Mouse (Mus musculus): Measurements from ENCODE around the gene Hcfc1r1. TPM values are rescaled to one million over a fixed set of nuclear protein-coding genes. Genes with fewer than 3 reads are reported as not detected.

The Hcfc1r1 gene
- polyA plus RNA-seq, 1 experiment, result 378 TPM

GRCm38 (mm10) chr17:23719455-23719854 is 46.1 kb downstream of the Hcfc1r1 start:
- Histone ChIP-seq H3K27me3 (replicated peaks; ENCODE audit: control insufficient read depth, insufficient read depth, low read length) (no peaks in the 10 kb centered on the region), H3K4me1 (ENCODE audit: control insufficient read depth, insufficient read depth, low read length) (no peaks in the 10 kb centered on the region; the same call in 1 of the 2 replicates), H3K36me3 (ENCODE audit: control insufficient read depth, insufficient read depth, low read length) (no peaks in the 10 kb centered on the region), H3K27ac (ENCODE audit: insufficient read depth, low read depth, low read length) (no peak overlapping the region), H3K4me3 (ENCODE audit: insufficient read depth, low read depth, low read length) (no peak overlapping the region)
- WGBS, result 39% methylated on average over 1 of the region's 1 CpGs
- DNase-seq, result no peak
- TF ChIP-seq CTCF (conservative IDR thresholded peaks at IDR 0.05; ENCODE audit: insufficient read depth, insufficient read length, low read depth, low read length) (no peak), POLR2A (IDR thresholded peaks at IDR 0.05; ENCODE audit: low read depth, low read length) (no peak)

GRCm38 (mm10) chr17:23721886-23722285 is 48.5 kb downstream of the Hcfc1r1 start:
- Histone ChIP-seq H3K36me3 (ENCODE audit: control insufficient read depth, insufficient read depth, low read length) (no peaks in the 10 kb centered on the region), H3K27ac (ENCODE audit: insufficient read depth, low read depth, low read length) (no peak overlapping the region), H3K27me3 (replicated peaks; ENCODE audit: control insufficient read depth, insufficient read depth, low read length) (no peaks in the 10 kb centered on the region), H3K4me3 (ENCODE audit: insufficient read depth, low read depth, low read length) (no peak overlapping the region), H3K4me1 (ENCODE audit: control insufficient read depth, insufficient read depth, low read length) (no peaks in the 10 kb centered on the region; the same call in 1 of the 2 replicates)
- WGBS, result 76% methylated on average over 2 of the region's 2 CpGs
- TF ChIP-seq POLR2A (IDR thresholded peaks at IDR 0.05; ENCODE audit: low read depth, low read length) (no peak), CTCF (conservative IDR thresholded peaks at IDR 0.05; ENCODE audit: insufficient read depth, insufficient read length, low read depth, low read length) (no peak)
- no peak for DNase-seq

DNA sequence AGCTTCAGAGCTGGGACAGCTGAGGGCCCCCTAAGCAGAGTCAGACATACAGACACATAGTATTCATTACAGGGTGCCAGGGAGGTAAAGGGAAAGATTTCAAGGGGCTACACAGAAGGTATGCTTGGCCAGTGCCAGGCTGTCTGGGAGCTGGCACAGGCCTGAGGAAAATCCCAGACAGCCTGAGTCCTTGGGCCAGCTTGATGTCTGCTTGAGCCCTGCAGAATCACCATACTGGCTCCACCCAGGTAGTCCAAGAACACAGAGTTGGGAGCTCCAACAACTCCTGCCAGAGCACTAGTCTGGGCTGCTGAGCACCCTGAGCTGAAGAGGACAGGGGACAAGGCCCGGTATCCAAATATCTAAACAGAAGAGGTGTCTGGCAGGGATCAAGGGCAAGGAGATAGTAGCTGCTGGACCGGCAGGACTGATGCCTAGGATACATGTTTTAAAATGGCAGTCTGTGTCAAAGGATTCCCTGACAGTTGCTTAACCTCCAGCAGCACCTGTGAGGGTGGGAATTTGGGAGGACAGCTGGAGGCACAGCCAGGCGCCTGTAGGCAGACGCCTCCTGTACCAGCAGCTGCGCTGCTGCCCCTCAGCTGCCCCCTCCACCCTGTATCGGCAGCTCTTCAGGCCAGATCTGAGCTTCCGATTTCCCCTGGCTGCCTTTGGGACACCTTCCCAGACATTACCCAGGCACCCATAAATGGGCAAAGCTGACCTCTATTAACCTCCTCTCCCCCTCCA is 49.2 kb downstream of the Hcfc1r1 start, which contains the start of gene 1520401A03Rik:
Gene 1520401A03Rik (minus strand): TSS at position 408 of the 750 bp plus-strand sequence.
- Histone ChIP-seq H3K4me1 (ENCODE audit: control insufficient read depth, insufficient read depth, low read length) (no peaks in the 10 kb centered on the region; the same call in 1 of the 2 replicates), H3K27ac (ENCODE audit: insufficient read depth, low read depth, low read length) (no peak within 1 kb of the TSS), H3K27me3 (replicated peaks; ENCODE audit: control insufficient read depth, insufficient read depth, low read length) (no peaks in the 10 kb centered on the region), H3K36me3 (ENCODE audit: control insufficient read depth, insufficient read depth, low read length) (no peaks in the 10 kb centered on the region), H3K4me3 (ENCODE audit: insufficient read depth, low read depth, low read length) (no peak within 1 kb of the TSS)
- TF ChIP-seq CTCF (conservative IDR thresholded peaks at IDR 0.05; ENCODE audit: insufficient read depth, insufficient read length, low read depth, low read length), result no peak
- no peak for TF ChIP-seq POLR2A (IDR thresholded peaks at IDR 0.05; ENCODE audit: low read depth, low read length)
- 88% methylated on average over 7 of the region's 7 CpGs for WGBS
- no peak for DNase-seq

Other genes starting within 250 kb of the Hcfc1r1 start
- gene Vmn2r117, start 193.9 kb upstream of the Hcfc1r1 start, polyA plus RNA-seq (2012; rRNA removed), result not detected in 2 replicates
- gene Zfp213, start 109.4 kb upstream of the Hcfc1r1 start, polyA plus RNA-seq (2012; rRNA removed), result 12.0 and 14.9 TPM in 2 replicates
- 7.9 and 9.8 TPM in 2 replicates for gene Zfp13, start 74.1 kb upstream of the Hcfc1r1 start, polyA plus RNA-seq (2012; rRNA removed)
- 0.11 TPM in 1 of 2 replicates, not detected in the other for gene Zscan10, start 72.7 kb upstream of the Hcfc1r1 start, polyA plus RNA-seq (2012; rRNA removed)
- 0.18 and 0.38 TPM in 2 replicates for gene Mmp25, start 28.3 kb upstream of the Hcfc1r1 start, polyA plus RNA-seq (2012; rRNA removed)
- gene Bicdl2, start 13.1 kb upstream of the Hcfc1r1 start, polyA plus RNA-seq (2012; rRNA removed), result 1.7 TPM in 2 replicates
- 14.2 and 15.7 TPM in 2 replicates for gene Thoc6, start 286 bp downstream of the Hcfc1r1 start, polyA plus RNA-seq (2012; rRNA removed)
- gene Tnfrsf12a, start 3.9 kb downstream of the Hcfc1r1 start, polyA plus RNA-seq (2012; rRNA removed), result 10.0 and 14.4 TPM in 2 replicates
- 2.5 and 2.6 TPM in 2 replicates for gene Cldn6, start 5.7 kb downstream of the Hcfc1r1 start, polyA plus RNA-seq (2012; rRNA removed)
- gene Cldn9, start 10.4 kb downstream of the Hcfc1r1 start, polyA plus RNA-seq (2012; rRNA removed), result 0.14 and 0.45 TPM in 2 replicates
- gene 1520401A03Rik, start 49.2 kb downstream of the Hcfc1r1 start, polyA plus RNA-seq (2012; rRNA removed), result 0.05 TPM in 1 of 2 replicates, not detected in the other
- 4.1 and 5.2 TPM in 2 replicates for gene Pkmyt1, start 52.7 kb downstream of the Hcfc1r1 start, polyA plus RNA-seq (2012; rRNA removed)
- 9.7 and 10.8 TPM in 2 replicates for gene Paqr4, start 67.3 kb downstream of the Hcfc1r1 start, polyA plus RNA-seq (2012; rRNA removed)
- gene Kremen2, start 72.2 kb downstream of the Hcfc1r1 start, polyA plus RNA-seq (2012; rRNA removed), result 0.17 and 0.27 TPM in 2 replicates
- 41.7 and 45.2 TPM in 2 replicates for gene Flywch1, start 98.0 kb downstream of the Hcfc1r1 start, polyA plus RNA-seq (2012; rRNA removed)
- gene Flywch2, start 112.5 kb downstream of the Hcfc1r1 start, polyA plus RNA-seq (2012; rRNA removed), result 9.3 and 12.2 TPM in 2 replicates
- 394 and 443 TPM in 2 replicates for gene Srrm2, start 116.9 kb downstream of the Hcfc1r1 start, polyA plus RNA-seq (2012; rRNA removed)
- 687 and 762 TPM in 2 replicates for gene Elob, start 155.5 kb downstream of the Hcfc1r1 start, polyA plus RNA-seq (2012; rRNA removed)
- gene Prss33, start 162.5 kb downstream of the Hcfc1r1 start, polyA plus RNA-seq (2012; rRNA removed), result not detected in 2 replicates
- not detected in 2 replicates for gene Prss32, start 170.3 kb downstream of the Hcfc1r1 start, polyA plus RNA-seq (2012; rRNA removed)
- gene Prss41, start 170.6 kb downstream of the Hcfc1r1 start, polyA plus RNA-seq (2012; rRNA removed), result 0.08 and 0.16 TPM in 2 replicates
- 0.14 TPM in 2 replicates for gene Prss21, start 194.5 kb downstream of the Hcfc1r1 start, polyA plus RNA-seq (2012; rRNA removed)
- not detected in 2 replicates for gene Dcpp1, start 207.3 kb downstream of the Hcfc1r1 start, polyA plus RNA-seq (2012; rRNA removed)
- not detected in 2 replicates for gene Dcpp2, start 207.3 kb downstream of the Hcfc1r1 start, polyA plus RNA-seq (2012; rRNA removed)
- gene Dcpp3, start 243.9 kb downstream of the Hcfc1r1 start, polyA plus RNA-seq (2012; rRNA removed), result not detected in 2 replicates